Mouse (Mus musculus) cerebral cortex, adult 2 months (tissue): Measurements from ENCODE around the gene Pdx1.

Experiments used
- WGBS: fragments of 180-500 bp; shearing (Covaris S2); methylation state at CpG from one replicate; pipeline ENCODE4 v1.1.7; 2018; 5-methylcytosine and 5-hydroxymethylcytosine counted together

The Pdx1 gene

DNA sequence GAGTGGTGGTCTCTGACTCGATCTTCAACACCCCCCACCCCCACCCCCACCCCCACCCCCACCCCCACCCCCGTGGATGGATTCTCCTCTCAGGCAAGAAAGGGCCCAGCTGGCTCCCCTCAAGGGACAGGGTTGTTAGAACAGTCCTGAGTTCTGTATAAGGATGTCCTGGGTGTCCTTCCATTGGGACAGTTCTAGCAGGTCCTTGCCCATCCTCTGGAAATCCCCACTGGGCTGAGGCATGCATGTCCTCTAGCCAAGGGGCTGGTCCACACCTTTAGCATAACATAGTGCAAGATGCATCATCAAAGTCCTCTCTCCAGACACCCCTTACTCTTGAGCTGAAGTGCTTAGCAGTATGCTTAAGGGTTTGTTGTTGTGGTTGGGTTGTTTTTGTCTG lies 40.0 kb downstream of the Pdx1 start:
- 0% methylated on average over 2 of the region's 2 CpGs for WGBS

DNA sequence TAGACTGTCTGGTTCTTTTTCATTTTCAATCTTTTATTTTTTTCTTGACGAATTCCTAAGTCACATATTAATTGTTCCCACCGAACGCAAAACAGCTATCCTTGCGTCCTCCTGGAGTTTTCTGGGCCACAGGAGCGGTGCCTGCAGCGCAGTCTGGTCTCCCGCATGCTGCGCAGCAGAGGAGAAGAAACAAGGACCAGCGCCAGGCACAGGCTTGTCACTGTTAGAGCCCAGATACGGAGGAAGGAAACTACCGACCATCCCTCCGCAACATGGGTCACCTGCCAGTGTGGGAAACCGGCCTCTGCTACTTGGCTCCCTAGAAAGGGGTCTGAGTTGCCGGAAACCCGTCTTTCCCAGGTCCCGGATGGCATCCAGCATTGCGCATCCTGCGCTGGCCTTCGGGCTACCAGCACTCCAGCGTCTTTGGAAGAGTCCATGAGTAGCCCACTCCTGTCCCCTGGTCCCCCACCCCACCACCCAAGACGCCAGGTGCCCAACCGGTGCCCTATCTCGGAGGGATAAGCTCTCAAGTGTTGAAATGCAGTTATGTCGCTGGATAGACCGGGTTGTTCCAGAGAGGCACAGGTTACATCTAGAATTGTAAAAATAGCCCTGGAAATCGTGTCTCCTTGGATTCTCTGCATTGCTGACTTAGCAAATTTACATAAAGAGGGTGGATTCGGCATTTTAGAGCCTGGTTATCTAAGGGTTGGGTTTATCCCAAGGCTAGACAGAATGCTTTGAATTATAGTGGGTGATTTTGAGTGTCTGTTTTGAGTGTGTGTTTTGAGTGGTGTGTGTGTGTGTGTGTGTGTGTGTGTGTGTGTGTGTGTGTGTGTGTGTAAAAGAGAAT lies 43.3 kb downstream of the Pdx1 start:
- 2% methylated on average over 27 of the region's 27 CpGs for WGBS

DNA sequence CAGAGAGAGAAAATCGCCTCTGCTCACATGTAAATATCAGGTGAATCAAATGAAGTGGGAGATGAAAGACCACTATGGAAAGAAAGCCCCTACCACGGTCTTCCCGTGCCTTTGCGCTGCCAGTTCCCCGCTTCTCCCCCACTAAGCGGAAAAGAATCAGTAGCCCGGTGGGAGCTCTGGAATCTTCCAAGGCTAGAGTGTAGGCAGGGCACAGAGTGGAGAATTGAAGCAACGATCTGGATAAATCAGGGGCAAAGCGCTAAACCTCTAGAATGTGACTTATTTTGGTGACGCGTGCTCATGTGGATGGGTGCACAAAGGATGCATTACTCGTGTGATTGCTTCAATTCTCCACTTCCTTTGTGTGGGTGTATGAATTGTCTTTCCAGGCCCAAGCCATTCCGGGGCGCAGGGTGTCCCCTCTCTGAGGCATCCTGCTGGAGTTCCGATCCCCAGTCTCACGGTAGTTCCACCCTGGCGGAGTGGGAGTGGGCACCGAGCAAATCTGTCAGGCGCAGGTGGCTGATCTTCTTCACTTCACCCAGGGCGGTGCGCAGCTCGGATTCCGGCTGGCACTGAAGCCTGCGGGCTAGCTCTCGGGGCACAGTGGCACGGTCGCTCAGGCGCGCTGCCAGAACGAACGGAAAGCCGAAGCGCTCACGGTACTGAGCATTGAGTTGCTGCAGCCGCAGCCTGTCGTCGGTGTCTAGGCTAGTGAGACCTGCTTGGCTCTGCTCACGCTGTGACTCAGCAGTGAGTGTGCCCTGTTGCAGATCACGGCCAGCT lies 45.1 kb downstream of the Pdx1 start:
- WGBS, result 2% methylated on average over 39 of the region's 39 CpGs

DNA sequence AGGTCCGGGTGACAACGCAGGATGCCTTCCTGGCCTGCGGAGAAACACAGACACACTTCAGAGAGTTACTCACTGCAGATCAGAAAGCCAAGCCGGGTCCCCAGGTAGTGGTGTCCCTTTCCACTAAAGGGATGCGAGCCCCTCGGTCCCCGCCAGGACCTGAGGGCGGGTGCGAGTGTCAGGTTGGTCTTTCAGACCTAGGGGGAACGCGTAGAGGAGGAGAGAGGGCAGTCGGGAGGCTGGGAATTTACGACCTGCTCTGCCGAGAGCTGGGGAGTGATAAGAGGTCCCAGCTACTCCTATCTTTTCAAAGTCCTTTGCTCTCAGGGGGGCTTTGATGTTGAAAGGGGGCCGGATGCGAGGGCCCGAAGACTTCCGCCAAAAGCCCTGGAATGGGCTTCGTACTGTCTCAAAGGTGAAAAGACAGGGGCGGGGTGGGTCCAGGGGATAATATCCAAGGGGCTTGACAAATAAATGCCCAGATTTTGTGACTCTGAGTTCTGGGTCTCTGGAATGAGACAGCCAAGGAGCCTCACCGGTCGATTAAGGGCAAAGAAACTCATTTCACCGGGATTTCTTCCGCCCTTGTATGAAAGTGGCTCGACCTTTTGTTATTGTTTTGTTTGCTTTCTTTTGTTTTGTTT lies 45.8 kb downstream of the Pdx1 start:
- 3% methylated on average over 25 of the region's 25 CpGs for WGBS

DNA sequence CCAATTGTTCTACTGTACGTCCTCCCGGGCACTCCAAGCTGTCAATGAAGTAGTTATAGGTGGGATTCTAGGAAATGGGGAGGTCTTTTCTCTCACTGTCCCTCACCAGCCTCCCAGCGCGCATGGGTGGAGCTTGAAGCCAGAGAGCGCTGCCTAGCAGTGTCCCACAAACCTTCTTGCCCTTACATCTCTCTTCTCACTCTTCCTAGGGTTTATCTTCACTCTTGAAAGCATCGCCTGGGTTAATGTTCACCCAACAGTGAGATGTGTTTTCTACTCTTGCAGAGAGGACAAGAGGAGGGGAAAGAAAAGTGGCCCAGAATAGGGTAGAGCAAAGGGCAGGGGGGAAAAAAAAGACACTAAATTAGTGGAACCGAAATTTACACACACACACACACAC lies 47.6 kb downstream of the Pdx1 start:
- WGBS, result 7% methylated on average over 7 of the region's 7 CpGs

DNA sequence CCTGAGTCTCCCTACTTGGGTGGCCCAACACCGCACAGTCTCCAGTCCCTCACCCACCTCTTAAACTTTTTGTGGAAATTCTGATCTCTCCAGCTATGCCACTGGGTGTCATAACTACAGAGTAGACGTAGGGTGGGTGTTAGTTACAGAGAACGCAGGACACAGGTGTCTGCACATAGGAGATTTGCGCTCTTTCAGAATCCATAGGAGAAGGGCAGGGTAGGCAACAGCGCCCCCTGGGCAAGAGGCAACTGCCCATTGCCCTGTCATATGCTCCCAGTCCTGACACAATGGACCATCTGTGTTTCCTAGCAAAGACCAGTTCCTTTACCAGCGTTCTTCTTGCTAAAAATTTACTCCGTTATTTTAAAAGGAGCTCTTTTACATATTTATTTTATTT lies 48.2 kb downstream of the Pdx1 start:
- WGBS, result 21% methylated on average over 7 of the region's 7 CpGs

- 74% methylated on average over 8 of the region's 8 CpGs for WGBS
These were observed 52.4 kb downstream of the Pdx1 start, which contains the start of gene Urad for GRCm38 (mm10) chr5:147322183-147322582. Gene Urad (minus strand): TSS chr5:147322440.

GRCm38 (mm10) chr5:147323237-147323917 lies 53.6 kb downstream of the Pdx1 start:
- WGBS, result 23% methylated on average over 17 of the region's 17 CpGs
